Mouse (Mus musculus) cerebellum, adult (tissue): ENCODE data around the gene Robo1.

ENCODE experiments used
- ATAC-seq: cut with Nextera tagmentation; 2 replicates; pipeline ENCODE4 v1.9.2; 2017; ENCODE audit warnings: mild to moderate bottlenecking, moderate library complexity, mixed read lengths; ENCODE audit not compliant: insufficient number of reproducible peaks, low FRiP score, low TSS enrichment

The Robo1 gene

GRCm38 (mm10) chr16:72719063-72719462, 411.0 kb downstream of the Robo1 start:
- ATAC-seq, result no peak

DNA sequence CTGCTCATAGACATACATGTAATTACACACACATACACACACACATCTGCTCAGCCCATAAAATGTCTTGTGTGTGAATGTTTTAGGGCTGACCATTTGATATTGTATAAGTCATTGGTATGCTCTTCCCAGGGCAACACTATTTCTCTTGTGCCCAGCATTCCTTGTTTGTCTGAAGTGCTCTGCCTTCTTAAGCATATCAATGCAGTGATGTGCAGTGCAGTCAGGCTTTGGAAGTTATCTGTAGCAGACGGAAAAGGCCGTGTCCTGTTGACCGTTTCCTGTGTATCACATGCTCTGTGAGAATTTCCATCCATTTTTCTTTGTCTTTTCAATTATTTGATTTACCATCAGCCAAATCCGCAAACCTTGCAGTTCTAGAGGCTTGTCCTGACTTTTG, 412.9 kb downstream of the Robo1 start:
- ATAC-seq, result no peak

DNA sequence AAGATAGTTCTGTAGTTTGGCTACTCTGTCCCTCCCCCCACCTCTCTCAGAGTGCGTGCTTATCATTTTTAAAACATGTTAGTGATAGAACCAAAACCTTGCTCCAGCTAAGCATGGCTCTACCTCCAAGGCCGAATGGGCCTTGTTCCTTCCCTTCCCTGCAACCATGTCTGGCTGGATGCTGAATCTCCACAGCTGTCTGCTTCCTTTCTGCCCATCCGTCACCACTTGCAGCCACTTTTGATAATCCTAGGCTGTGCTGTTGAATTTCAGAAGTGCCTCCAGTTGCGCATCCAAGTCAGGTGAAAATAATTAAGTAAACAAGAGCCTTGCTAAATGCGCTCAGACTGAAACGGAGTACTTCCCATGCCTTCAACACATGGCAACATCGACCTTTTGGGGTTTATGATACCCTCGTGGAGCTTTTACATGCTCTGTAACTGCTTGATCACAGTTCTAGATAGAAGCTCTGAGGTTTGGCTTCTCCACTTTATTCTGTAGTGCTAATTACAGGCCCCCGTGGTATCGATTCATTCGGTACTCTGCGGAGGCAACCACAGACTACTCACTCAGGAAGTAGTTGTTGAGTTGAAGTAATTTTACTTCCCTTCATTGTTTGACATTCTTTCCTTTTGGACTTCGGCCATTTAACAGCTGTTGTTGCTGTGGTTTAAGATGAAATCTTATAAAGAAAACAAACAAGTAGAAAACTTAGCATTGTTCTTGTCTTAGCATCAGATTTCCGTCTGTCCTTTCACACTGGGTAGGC, 413.8 kb downstream of the Robo1 start:
- no peak for ATAC-seq

GRCm38 (mm10) chr16:72734234-72734633, 426.1 kb downstream of the Robo1 start:
- ATAC-seq, result no peak

DNA sequence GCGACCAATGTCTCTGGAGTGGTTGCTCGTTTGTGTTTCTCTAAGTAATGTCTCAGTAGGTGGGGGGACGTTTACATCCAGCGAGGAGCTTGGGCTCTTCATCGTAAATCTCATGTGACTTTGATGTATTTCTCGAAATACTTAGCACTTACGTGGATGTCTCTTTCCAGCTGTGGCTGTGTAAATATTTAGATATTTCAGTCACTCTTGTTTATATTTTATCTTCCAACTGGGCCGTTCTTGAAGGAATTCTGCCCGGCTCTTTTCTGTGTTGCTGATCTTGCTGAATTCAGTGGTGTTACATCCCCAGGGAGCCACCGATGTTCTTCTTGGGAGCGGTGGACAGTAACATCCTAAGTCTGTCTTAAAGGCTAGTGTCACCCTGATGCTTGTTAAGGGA, 427.1 kb downstream of the Robo1 start:
- no peak for ATAC-seq

- no peak for ATAC-seq
These were observed 427.5 kb downstream of the Robo1 start for GRCm38 (mm10) chr16:72735588-72735987.

DNA sequence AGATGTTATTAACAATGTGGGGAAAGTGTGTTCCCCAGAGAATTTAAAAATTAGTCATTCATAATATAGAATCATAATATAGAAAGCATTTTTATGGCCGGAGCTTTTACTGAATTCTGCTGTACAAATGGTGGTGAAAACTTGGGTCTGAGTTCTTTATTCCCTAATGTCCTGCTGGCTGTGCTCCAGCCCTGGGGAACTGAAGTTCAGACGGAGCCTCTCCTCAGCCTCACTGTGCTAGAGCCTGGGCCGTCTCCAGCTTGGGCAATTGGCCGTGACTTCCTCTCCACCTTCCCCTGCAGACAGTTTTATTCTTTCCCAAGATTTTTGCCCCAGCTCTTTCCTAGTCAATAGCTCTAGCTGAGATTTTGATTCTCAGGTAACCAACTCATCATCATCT, 429.0 kb downstream of the Robo1 start:
- no peak for ATAC-seq

- ATAC-seq, result no peak
These were observed 432.1 kb downstream of the Robo1 start for GRCm38 (mm10) chr16:72740218-72740617.

DNA sequence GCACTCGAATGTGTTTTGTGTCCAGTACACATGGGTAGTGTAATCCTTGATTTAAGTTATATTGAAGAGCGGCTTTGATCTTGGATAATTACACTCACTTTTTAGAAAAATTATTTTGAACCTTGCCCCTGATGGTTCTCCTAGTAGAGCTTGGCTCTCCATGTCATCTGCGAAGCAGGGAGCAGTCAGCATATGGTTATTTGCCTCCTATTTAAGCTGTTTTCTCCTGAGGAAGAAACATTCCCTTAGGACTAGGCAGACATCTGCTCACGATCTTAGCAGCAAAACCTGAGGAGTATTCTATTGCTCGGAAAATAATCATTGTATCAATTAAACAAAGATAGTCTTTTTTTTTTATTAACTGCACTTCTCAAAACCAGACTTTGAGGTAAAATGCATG, 439.6 kb downstream of the Robo1 start:
- ATAC-seq, result peak; percentile 63; the same call in 1 of the 2 replicates

DNA sequence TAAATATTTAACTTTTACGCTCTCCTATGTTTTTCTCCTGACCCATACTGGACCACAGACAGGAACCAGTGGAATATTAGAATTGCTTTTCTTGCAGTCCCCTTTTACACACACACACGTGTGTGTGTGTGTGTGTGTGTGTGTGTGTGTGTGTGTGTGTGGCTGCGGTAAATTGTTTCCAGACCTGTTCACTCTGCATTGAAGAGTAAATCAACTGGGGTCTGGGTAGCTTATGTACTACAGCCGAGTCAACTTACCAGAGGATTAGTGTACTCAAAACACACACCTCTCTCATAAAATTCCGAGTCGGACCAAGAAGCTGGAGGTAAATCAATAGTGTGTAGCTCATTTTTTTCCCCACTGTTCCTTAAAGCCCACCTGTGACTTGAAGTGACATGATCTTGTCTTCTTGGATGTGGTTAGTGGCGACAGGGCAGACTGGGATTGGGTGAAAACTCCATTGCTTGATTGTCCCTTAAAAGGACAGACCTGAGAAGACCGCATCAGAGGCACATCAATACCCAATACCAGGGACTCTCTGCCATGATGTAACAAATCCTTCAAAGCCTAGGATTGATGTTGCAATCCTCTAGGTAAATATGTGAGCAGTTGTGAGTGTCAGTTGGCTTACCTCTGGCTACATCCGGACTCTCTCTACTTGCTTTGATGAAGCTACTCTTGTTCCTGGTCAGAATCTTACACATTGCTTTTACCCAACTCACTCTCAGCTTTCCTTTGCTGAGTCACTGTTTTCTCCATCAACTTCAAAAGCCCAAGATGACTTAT, 457.2 kb downstream of the Robo1 start:
- no peak for ATAC-seq

GRCm38 (mm10) chr16:72769214-72769834, 461.2 kb downstream of the Robo1 start:
- no peak; the same call in 1 of the 2 replicates for ATAC-seq

- peak; percentile 62; the same call in 1 of the 2 replicates for ATAC-seq
These were observed 464.2 kb downstream of the Robo1 start for GRCm38 (mm10) chr16:72772348-72772747.

DNA sequence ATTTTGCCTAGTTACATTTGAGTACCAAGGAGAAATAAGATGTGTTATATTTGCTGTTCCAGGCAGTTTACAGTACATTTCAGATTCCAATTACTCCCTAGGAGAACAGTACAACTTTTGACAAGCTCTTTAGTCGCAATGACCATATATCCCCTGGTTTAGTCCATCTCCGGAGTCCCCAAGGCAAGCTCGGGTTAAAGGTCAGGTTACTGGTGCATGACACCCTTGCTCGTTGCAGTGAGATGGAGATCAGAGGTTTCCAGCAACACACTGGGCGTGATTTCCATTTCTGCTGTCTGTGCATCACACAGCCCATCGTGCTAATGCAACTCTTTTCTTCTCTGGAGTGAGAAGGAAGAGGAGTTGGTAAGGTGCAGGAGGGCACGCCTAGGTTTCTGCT, 464.9 kb downstream of the Robo1 start:
- ATAC-seq, result no peak

GRCm38 (mm10) chr16:72778520-72778919, 470.4 kb downstream of the Robo1 start:
- no peak for ATAC-seq

GRCm38 (mm10) chr16:72782171-72782570, 474.1 kb downstream of the Robo1 start:
- ATAC-seq, result no peak

DNA sequence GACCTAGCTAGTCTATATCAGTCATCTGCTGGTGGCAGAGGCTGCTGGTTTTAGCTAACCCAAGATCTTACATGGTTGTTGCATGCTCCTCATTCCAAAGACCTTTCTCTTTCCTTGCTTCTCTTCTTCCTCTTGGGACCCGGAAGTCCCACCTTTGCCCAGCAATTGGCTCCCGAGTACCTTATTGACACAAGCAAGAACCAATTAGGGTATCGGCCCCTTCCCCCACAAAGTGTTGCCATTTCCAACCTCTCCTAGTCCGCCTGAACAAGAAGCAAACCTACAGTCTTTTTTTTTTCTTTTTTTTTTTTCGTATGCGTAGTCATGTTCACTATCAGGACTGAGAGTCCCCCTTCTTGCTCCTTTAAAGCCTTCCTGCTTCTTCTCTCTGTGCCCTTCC, 478.0 kb downstream of the Robo1 start:
- no peak for ATAC-seq

- no peak for ATAC-seq
These were observed 478.5 kb downstream of the Robo1 start for GRCm38 (mm10) chr16:72786636-72787035.

DNA sequence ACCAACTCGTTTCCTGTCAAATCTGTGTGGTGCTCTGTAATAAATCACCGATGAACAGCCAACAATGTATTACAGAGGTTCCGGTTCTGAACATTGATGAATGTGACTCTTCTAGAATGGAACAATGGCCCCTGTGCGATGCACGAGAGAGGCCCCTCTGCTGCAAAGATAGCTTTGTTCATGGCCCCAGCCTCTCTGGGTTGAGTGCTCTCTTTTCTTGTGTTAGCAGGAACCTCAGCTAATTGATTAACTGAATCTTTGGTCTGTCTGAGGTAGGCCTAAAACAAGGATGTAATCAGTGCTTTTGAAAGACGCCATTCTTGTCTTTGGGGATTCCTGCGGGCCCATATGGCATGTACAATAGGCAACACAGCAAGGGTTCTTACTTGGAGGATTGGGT, 479.9 kb downstream of the Robo1 start:
- no peak for ATAC-seq

DNA sequence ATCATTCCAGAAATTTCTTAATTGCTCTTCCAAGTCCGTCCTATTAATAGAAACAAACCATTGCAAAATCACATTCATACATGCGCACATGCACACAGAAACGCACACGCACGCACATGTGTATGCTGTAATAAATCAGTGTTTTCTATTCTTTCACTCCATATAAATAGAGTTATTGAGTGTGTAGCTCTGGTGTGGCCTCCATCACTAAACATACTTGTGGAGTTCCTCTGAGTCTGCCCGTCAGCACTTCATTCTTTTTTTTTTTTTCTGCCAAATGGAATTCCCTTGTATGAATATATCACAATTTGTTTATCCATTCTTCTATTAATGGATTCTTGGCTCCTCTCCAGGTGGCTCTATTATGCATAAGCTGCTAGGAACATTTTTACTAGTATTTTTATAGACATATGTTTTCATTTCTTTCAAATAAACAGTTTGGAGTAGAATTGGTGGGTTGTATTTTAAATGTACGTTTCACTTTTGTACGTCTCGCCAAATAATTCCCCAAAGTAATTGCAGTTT, 483.1 kb downstream of the Robo1 start:
- ATAC-seq, result no peak

DNA sequence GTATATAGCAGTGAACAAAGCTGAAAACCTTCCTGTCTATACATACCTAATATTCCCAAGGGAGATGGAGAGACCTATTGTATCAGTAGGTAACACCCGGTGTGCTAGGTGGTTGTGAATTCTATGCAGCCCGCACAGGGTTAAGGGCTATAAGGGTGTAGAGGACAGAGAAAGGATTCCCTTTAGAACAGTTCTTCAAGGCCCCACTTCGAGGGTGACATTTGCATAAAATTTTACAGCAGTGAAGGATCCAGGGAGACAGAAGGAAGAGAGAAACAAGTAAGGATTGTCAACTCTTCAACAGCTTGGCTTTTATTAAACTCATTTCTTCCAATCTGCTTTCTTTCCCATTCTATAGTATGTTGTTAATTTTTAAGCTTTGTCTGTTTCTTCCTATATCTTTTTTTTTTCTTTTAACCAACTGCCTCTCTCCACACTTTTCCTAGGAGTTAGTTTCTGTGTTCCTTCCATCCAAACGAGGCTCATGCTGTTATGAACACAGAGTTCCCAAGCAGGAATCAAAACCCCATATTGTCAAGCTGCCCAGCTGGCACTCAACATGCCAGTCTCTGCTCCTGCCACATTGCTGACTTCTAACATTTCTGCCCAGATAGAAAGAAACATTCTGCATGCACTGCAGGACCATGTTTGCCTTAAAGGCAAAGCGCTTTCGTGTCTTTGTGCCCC, 486.7 kb downstream of the Robo1 start:
- ATAC-seq, result peak; percentile 86

DNA sequence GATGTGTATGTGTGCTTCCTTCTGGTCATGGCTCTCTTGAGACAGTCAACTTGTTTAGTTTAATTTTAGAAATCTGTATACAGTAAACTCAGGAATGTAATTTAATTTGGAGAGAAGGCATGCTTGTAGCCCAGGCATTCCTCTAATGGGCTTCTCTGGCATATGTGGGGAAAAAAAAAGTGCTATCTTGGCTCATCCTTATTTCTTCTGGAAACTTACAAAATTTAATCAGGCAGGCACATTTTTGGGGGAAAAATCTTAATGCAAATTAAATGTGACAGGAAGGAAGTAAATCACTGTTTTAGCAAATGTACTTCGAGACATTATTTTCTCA, 487.2 kb downstream of the Robo1 start:
- no peak for ATAC-seq
